Mouse (Mus musculus) heart, adult 2 months (tissue): ENCODE measurements at regions not wholly inside any gene's neighbourhood (a gene's known extent, or its start where the extent isn't known, plus 50 kb on each side); places are given as distances from the start of the nearest gene placed in this dataset.

Experiments used
- CTCF ChIP-seq: fragments of 200-600 bp; IDR thresholded peaks from 2 replicates; pipeline ENCODE4 v1.8.1; 2022; ENCODE audit warnings: antibody characterized with exemption, mild to moderate bottlenecking, moderate library complexity
- POLR2A ChIP-seq: fragments of 200-500 bp; IDR thresholded peaks from 2 replicates; pipeline ENCODE4 v1.6.1; 2011; ENCODE audit warnings: mild to moderate bottlenecking, low read depth, low read length, control low read depth; ENCODE audit not compliant: insufficient read depth

DNA sequence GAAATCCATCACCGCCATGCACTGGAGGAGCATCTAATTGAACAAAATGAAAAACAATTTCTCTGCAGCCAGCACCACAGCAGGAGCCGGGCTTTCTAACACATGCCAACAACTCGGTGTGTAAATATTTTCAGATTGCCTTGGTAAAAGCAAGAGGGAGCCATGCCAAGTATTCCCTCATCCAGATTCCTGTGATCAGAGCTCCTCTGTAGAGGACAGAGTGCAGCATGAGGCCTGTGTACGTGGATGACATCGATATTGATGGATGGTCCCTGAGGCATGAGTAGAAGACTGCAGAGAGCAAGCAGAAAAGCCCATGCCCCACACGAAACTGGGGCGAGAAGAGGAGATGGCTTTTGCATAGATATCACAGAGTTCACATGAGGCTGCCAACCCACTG lies 92.9 kb upstream of the Man1a start:
- no peak for TF ChIP-seq CTCF
- no peak for TF ChIP-seq POLR2A
